In genomic region chr9:104373253-104373652, GRCm38 (mm10) we compare ENCODE assay signal across 8 mouse cellular contexts. TPM values are rescaled to one million over a fixed set of nuclear protein-coding genes. Genes with fewer than 3 reads are reported as not detected.
DNase-seq lines count a peak whose midpoint lies in the region; ATAC-seq and TF ChIP-seq lines count a peak whose summit lies in the region.

No protein-coding gene starts in this region.

- no peak overlapping the region for H3K27ac ChIP-seq in lung, postnatal 0 days (ENCODE audit: low read length)

- H3K9me3 ChIP-seq in lung, postnatal 0 days (ENCODE audit: low read length) = no peaks in the 10 kb centered on the region

- no peak for TF ChIP-seq EP300 in lung, postnatal 0 days (IDR thresholded peaks at IDR 0.05)

- WGBS in large intestine, adult 2 months = 19% methylated on average over 6 of the region's 6 CpGs
- WGBS in lung, postnatal 0 days = 22% methylated on average over 6 of the region's 6 CpGs

- no peaks in the 10 kb centered on the region for H3K36me3 ChIP-seq in lung, postnatal 0 days (ENCODE audit: insufficient read depth, low read length)

- TF ChIP-seq CTCF in lung, postnatal 0 days (IDR thresholded peaks at IDR 0.05) = peak; percentile 68

- H3K4me3 ChIP-seq in lung, postnatal 0 days (ENCODE audit: low read depth, low read length) = no peak overlapping the region

- no peaks in the 10 kb centered on the region for H3K4me1 ChIP-seq in lung, postnatal 0 days (ENCODE audit: insufficient read depth, low read depth, low read length)

- H3K4me2 ChIP-seq in lung, postnatal 0 days (replicated peaks; ENCODE audit: low read depth, low read length) = no peak overlapping the region

- no peak for ATAC-seq in CD4-positive, CD25-positive, alpha-beta regulatory T cell, adult 4 months
- no peak for ATAC-seq in lung, postnatal 0 days

- DNase-seq in CD4-positive, CD25-positive, alpha-beta regulatory T cell, adult 2 months (ENCODE audit: low read depth, low spot score) = peak; percentile 65
- DNase-seq in 416B (ENCODE audit: low read depth) = peak; percentile 65
- peak; percentile 78 for DNase-seq in brain, adult 2 months (ENCODE audit: low read depth, low spot score)
- peak; percentile 18 for DNase-seq in gastrocnemius, postnatal 10 days
- peak; percentile 46 for DNase-seq in large intestine, adult 2 months (ENCODE audit: low read depth, low spot score)
- peak; percentile 52 for DNase-seq in lung, postnatal 0 days (ENCODE audit: low spot score)
- peak; percentile 26 for DNase-seq in spleen, adult 12 weeks (ENCODE audit: low spot score)

- H3K27me3 ChIP-seq in lung, postnatal 0 days (replicated peaks; ENCODE audit: insufficient read depth, low read length) = no peaks in the 10 kb centered on the region

- H3K9ac ChIP-seq in lung, postnatal 0 days (replicated peaks; ENCODE audit: low read depth) = no peak overlapping the region

RNA-seq across cellular contexts. Expression of gene Acpp, which starts 35.7 kb away (rescaled TPM):
- polyA plus RNA-seq in CD4-positive, CD25-positive, alpha-beta regulatory T cell, adult 4 months (2017; shearing (Covaris generic)) = 1 to 10 TPM; 2.1 to 4.6 TPM
- total RNA-seq in gastrocnemius, postnatal 10 days (2021) = under 1 TPM; 0.12 to 0.43 TPM
- polyA plus RNA-seq in large intestine, adult 2 months (2012; rRNA removed) = 5.5 and 9.0 TPM in 2 replicates
- polyA plus RNA-seq in lung, postnatal 0 days (2015; fragmentation: Nextera tagmentation; extraction: Ambion mirVana) = 0.76 and 0.84 TPM in 2 replicates

Comparison
In these comparisons a context has a peak if more than half of its experiments do, and no peak if none do; other contexts are left out.
1. DNase-seq: peak in every context shown above with its lines; median percentile 78 in brain, adult 2 months; 65 in CD4-positive, CD25-positive, alpha-beta regulatory T cell, adult 2 months; 65 in 416B; 52 in lung, postnatal 0 days; 46 in large intestine, adult 2 months; 26 in spleen, adult 12 weeks; 18 in gastrocnemius, postnatal 10 days.